9 mouse cellular contexts compared by ENCODE assay signal in the genomic region with DNA sequence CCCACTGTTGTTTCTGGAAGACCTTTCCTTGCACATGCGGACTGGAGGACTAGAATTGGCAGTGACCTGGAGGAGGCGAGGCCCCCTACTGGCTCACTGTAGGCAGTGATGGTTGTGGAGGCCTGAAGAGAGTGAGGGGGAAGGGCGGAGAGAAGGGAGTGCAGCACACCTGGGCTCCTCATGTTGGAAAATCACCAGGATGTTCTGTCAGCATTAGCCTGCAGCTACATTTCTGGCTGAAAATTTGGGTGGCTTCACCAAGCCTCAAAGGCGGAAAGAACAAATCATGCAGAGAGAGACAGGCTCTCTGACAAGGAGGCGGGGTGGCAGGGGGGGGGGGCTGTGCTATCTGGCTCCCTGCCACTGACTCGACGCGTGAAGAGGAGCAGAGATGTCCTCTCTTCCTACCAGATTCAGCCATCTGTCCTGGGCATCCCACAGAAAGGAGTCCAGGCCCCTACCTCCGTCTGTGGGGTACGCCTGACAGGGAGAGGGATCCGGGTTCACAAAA.
DNase-seq lines count a peak whose midpoint lies in the region; ATAC-seq and TF ChIP-seq lines count a peak whose summit lies in the region.
"Had no signal": no experiment of that assay in that cellular context is flagged by ENCODE, and none has a peak within 500 bp of the region (broad histone marks: within the 10 kb centered on the region; RNA-seq: fewer than 3 reads in every experiment).

No protein-coding gene starts in this region.

- no peaks in the 10 kb centered on the region for H3K4me1 ChIP-seq in heart, postnatal 0 days (ENCODE audit: control insufficient read depth, insufficient read depth)
- no peaks in the 10 kb centered on the region for H3K4me1 ChIP-seq in heart, embryonic 10.5 days
- peaks cover 6% of the 10 kb centered on the region; the same call in 1 of the 2 replicates for H3K4me1 ChIP-seq in hindbrain, embryonic 15.5 days (replicated peaks)
- H3K4me1 ChIP-seq in midbrain, embryonic 15.5 days, result no peaks in the 10 kb centered on the region
- H3K4me1 ChIP-seq: liver, embryonic 13.5 days had no signal

- no peaks in the 10 kb centered on the region for H3K9me3 ChIP-seq in heart, postnatal 0 days (replicated peaks; ENCODE audit: control insufficient read depth, low read length)
- no peaks in the 10 kb centered on the region for H3K9me3 ChIP-seq in heart, embryonic 10.5 days
- no peaks in the 10 kb centered on the region for H3K9me3 ChIP-seq in hindbrain, embryonic 15.5 days
- no peaks in the 10 kb centered on the region for H3K9me3 ChIP-seq in midbrain, embryonic 15.5 days
- H3K9me3 ChIP-seq: liver, embryonic 13.5 days had no signal

- ATAC-seq in heart, postnatal 0 days (ENCODE audit: insufficient read depth, low read depth), result no peak
- ATAC-seq in hindbrain, embryonic 15.5 days (ENCODE audit: low FRiP score, low read depth), result peak; percentile 69
- peak; percentile 45; the same call in 1 of the 2 replicates for ATAC-seq in midbrain, embryonic 15.5 days (replicated peaks)

- no peak overlapping the region for H3K4me3 ChIP-seq in heart, postnatal 0 days (ENCODE audit: low read depth, low read length)
- no peak overlapping the region for H3K4me3 ChIP-seq in heart, embryonic 10.5 days
- no peak overlapping the region for H3K4me3 ChIP-seq in hindbrain, embryonic 15.5 days
- no peak overlapping the region for H3K4me3 ChIP-seq in midbrain, embryonic 15.5 days
- H3K4me3 ChIP-seq: liver, embryonic 13.5 days had no signal

- H3K36me3 ChIP-seq in heart, postnatal 0 days (replicated peaks; ENCODE audit: control insufficient read depth, insufficient read depth, low read length), result no peaks in the 10 kb centered on the region
- no peaks in the 10 kb centered on the region for H3K36me3 ChIP-seq in heart, embryonic 10.5 days
- H3K36me3 ChIP-seq in hindbrain, embryonic 15.5 days, result no peaks in the 10 kb centered on the region
- no peaks in the 10 kb centered on the region for H3K36me3 ChIP-seq in midbrain, embryonic 15.5 days (replicated peaks)
- H3K36me3 ChIP-seq: liver, embryonic 13.5 days had no signal

- no peak overlapping the region for H3K9ac ChIP-seq in heart, postnatal 0 days (replicated peaks; ENCODE audit: low read depth, low read length)
- H3K9ac ChIP-seq in hindbrain, embryonic 15.5 days, result no peak overlapping the region
- no peak overlapping the region for H3K9ac ChIP-seq in midbrain, embryonic 15.5 days
- H3K9ac ChIP-seq: liver, embryonic 13.5 days had no signal

- peak; percentile 22; the same call in 1 of the 2 replicates for TF ChIP-seq CTCF in heart, postnatal 0 days (IDR thresholded peaks at IDR 0.05; ENCODE audit: low read depth)

- no peak for TF ChIP-seq EP300 in heart, postnatal 0 days (IDR thresholded peaks at IDR 0.05; ENCODE audit: low read depth)

- WGBS in heart, postnatal 0 days, result 44% methylated on average over 11 of the region's 11 CpGs
- WGBS in heart, embryonic 10.5 days, result 44% methylated on average over 11 of the region's 11 CpGs
- 46% methylated on average over 11 of the region's 11 CpGs for WGBS in hindbrain, embryonic 15.5 days
- 47% methylated on average over 11 of the region's 11 CpGs for WGBS in midbrain, embryonic 15.5 days

- no peak for DNase-seq in heart, postnatal 0 days (ENCODE audit: low spot score)
- no peak for DNase-seq in heart, embryonic 10.5 days (ENCODE audit: low spot score)
- DNase-seq in 3T3-L1 (ENCODE audit: low read depth, low spot score), result peak; percentile 4
- DNase-seq in brain, adult 2 months (ENCODE audit: low read depth, low spot score), result peak; percentile 54
- DNase-seq in urinary bladder, postnatal 36 days (ENCODE audit: low spot score in 2 of 2), result no peak
- no peak for DNase-seq in spleen, postnatal 36 days (ENCODE audit: low spot score in 2 of 2)
- DNase-seq: liver, embryonic 13.5 days had no signal

- no peak overlapping the region for H3K4me2 ChIP-seq in heart, postnatal 0 days (ENCODE audit: low read depth, low read length)
- no peak overlapping the region for H3K4me2 ChIP-seq in hindbrain, embryonic 15.5 days
- H3K4me2 ChIP-seq in midbrain, embryonic 15.5 days, result no peak overlapping the region
- H3K4me2 ChIP-seq: liver, embryonic 13.5 days had no signal

- H3K27ac ChIP-seq in heart, postnatal 0 days (ENCODE audit: low read depth), result no peak overlapping the region
- no peak overlapping the region for H3K27ac ChIP-seq in heart, embryonic 10.5 days
- H3K27ac ChIP-seq in hindbrain, embryonic 15.5 days (replicated peaks), result no peak overlapping the region
- H3K27ac ChIP-seq in midbrain, embryonic 15.5 days, result no peak overlapping the region
- H3K27ac ChIP-seq: liver, embryonic 13.5 days had no signal

- no peaks in the 10 kb centered on the region for H3K27me3 ChIP-seq in heart, postnatal 0 days (ENCODE audit: control insufficient read depth, insufficient read depth, low read length)
- no peaks in the 10 kb centered on the region for H3K27me3 ChIP-seq in heart, embryonic 10.5 days (ENCODE audit: insufficient read depth, poor library complexity, severe bottlenecking)
- H3K27me3 ChIP-seq in hindbrain, embryonic 15.5 days, result no peaks in the 10 kb centered on the region
- H3K27me3 ChIP-seq in midbrain, embryonic 15.5 days (replicated peaks), result no peaks in the 10 kb centered on the region
- H3K27me3 ChIP-seq: liver, embryonic 13.5 days had no signal

Comparison
In these comparisons a context has a peak if more than half of its experiments do, and no peak if none do; other contexts are left out.
1. DNase-seq: peak in 3T3-L1 (single experiment) and brain, adult 2 months (single experiment); none in heart, postnatal 0 days (single experiment), heart, embryonic 10.5 days (single experiment), urinary bladder, postnatal 36 days (0 of 2) and spleen, postnatal 36 days (0 of 2).